Mouse (Mus musculus) layer of hippocampus, adult 9-11 months (tissue): Measurements from ENCODE around the gene Plekha8.

ENCODE experiments used
- DNase-seq: peaks from one replicate; pipeline ENCODE4 v3.0.0; 2022

Plekha8 gene

GRCm38 (mm10) chr6:54657861-54658260 lies 63.0 kb downstream of the Plekha8 start:
- DNase-seq: no peak

GRCm38 (mm10) chr6:54669868-54670267 lies 75.0 kb downstream of the Plekha8 start:
- no peak for DNase-seq

DNA sequence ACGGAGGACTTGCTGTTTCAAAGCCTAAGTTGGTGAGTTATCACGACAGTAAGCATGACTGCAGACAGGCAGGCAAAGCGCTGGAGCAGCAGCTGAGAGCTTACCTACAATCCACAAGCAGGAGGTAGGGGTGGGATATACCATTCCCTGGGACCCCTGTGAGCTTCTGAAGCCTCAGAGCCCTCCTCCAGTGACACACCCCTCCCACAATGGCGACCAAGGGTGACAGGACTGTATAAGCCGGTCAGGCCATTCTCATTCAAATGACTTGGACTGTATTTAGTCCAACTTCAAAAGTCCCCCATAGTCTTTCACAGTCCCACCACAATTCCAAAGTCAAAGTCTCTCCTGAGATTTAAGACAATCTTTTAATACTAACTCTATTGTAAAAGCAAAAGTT lies 78.0 kb downstream of the Plekha8 start:
- DNase-seq: no peak

GRCm38 (mm10) chr6:54679686-54680085 lies 84.8 kb downstream of the Plekha8 start:
- DNase-seq: no peak

DNA sequence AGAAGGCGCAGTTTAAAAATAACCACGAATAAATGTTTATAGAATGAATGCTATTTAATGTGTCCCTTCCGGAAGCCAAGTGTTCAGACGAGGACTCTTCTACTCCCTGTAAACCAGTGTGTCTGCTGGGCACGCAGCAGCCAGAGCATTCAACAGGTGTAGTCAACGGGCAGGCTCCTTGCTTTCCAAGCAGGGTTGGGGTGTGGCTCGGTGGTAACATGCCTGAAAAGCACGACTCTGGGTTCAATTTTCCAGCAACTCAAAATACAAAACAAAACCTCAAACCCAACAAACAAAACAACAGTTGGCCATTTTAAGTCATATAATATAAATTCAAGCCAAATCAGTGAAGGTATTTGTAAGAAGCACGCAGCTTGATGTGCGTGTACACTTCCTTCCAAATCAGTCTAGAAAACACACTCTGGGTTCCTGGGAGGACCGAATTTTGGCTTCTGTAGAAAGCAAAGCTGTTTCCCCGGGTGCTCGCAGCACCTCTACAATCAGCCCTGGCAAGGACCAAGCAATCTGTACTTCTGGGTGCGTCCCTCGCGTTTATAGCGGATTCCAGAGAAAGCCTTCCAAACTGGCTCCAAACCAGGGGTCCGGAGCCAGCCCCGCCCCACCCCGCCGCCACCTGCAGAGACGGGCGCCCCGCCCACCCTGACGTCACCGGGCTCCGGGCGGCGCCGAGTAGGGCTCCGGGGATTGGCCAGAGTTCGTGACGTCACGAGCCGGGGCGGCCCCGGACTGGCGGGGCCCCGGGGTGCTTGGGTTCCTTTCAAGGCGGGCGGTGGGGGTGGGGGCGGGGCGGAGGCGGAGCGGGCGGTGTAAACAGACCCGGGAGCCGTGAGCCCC lies 86.2 kb downstream of the Plekha8 start, which contains the start of gene Mturn:
Mturn (plus strand) TSS at position 734 of the 855 bp plus-strand sequence.
- DNase-seq: peak; percentile 98

GRCm38 (mm10) chr6:54681746-54682428 lies 87.0 kb downstream of the Plekha8 start:
- no peak for DNase-seq

DNA sequence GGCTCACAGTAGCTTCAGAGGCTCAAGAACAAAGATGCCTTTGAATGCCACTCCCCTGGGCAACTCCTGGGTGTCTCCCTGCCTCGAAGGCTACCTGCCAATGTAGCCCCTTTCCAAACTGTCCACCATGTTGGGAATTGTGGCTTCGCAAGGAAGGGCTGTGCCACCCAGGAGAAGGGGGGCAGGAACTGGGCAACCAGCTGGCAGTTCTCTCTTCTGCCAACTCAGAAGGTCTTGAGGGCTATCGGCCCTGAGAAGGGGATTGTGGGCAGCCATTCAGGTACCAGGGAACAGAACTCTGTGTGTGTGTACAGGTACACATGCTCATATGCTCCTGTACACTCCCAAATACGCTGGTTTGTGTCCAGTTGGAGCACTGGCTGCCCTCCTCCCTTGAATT lies 89.2 kb downstream of the Plekha8 start:
- no peak for DNase-seq

GRCm38 (mm10) chr6:54685103-54685502 lies 90.2 kb downstream of the Plekha8 start:
- DNase-seq: no peak

DNA sequence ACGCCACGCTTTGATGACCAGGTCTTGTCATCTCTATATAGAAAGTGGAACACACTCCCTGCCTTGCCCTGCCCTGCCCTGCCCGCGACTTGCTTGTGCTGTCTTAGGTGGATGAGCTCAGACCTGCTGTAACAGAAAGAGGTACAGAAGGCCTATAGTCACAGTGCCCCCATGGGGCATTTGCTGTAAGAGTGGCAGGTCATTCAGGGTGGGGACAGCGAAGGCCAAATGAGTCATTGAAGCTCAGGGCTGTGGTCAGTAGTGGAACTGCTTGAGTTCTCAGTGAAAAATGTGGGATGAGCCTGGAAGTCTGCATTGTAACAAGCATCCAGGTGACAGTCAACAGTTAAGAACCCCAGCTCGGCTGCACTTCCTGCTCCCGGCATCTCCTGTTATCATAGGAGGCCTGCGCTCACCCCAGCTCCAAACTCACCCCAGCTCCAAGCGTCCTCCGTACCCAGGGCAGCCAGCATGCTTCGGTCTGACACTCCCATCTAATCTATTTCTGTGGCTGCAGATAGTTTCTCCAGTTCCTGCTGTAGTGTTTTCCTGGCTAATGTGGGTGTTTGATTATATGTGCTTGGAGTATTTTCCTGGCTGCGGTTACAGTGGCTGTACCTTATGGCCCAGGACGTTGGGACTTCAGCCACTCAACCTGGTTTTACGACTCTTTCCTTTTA lies 90.9 kb downstream of the Plekha8 start:
- no peak for DNase-seq

DNA sequence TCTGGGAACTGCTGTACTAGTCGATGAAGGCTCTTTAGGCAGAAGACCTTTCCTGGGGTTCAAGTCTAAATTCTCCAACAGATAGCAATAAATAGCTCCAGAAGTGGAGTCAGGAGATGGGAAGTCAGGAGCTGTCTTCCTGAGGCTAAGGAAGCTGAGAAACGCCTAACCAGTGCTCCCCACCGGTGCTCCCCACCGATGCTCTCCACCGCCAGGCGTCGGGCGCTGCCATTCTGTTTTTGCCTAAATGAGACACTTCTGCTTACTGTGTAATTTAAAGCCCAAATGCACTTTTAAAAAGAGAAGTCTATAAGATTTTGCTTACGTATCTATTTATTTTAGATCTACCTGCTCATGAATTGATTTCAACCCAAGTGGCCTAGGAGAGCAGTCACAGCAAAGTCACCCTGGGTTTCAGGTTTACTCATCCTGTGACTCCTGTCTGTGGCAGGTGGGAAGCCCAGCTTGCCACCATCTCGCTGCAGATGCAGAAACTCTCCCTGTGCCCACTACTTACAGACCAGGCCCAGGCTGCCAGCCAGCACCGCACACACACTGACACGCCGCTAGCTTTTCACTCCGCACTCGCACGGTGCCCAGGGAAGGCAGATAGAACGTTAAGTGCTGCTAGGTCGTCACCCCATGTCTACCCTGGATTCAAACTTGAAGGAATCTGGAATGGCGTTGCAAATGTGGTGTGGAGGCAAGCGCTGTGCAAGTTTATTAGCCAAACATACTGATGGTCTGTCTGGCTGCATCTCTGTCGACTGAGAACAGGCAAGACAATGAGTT lies 92.2 kb downstream of the Plekha8 start:
- DNase-seq: no peak

GRCm38 (mm10) chr6:54688467-54689323 lies 93.8 kb downstream of the Plekha8 start:
- DNase-seq: no peak

GRCm38 (mm10) chr6:54689686-54690085 lies 94.8 kb downstream of the Plekha8 start:
- DNase-seq: no peak

DNA sequence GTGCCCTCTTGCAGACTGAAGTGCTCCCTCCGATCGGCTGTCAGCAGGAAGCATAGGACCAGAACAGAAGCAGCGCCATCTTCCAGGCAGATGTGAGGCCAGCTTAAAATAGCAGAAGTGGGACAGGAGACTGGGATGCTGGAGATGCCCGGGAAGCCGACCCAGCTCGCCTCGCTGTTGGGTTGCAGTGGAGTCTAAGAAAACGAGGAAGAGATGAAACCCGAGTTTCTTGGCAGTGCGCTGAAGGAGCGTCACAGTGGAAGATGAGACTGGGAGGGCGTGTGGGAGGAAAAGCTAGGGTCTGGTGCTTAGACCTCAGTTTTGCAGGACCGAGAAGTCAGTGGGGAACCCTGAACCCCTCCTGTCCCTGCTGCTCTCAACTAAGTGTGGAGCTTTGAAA lies 95.9 kb downstream of the Plekha8 start:
- DNase-seq: no peak

GRCm38 (mm10) chr6:54691368-54692116 lies 96.6 kb downstream of the Plekha8 start:
- no peak for DNase-seq

GRCm38 (mm10) chr6:54692201-54692600 lies 97.3 kb downstream of the Plekha8 start:
- no peak for DNase-seq

DNA sequence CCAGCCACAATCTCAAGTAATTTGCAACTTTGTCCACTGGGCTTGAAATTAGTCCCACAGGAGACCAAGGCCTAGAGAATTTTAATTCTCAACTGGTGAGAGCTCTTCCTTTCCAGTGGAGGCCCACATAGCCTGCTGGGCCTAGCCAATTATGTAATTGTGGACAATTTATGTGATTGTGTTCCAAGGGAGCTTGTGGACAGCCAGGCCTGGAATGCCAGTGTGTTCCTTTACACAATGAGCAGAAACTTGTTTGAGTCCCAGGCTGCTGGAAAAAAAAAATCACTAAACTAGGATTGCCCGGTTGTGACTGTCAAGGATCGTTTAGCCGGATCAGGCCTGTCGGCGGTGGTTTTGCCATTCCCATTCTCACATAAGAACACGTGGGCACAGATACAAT lies 98.4 kb downstream of the Plekha8 start:
- no peak for DNase-seq
